Mouse (Mus musculus) gastrocnemius, adult 18-20 months (tissue): ENCODE measurements around the gene Zcrb1. TPM values are rescaled to one million over a fixed set of nuclear protein-coding genes. Genes with fewer than 3 reads are reported as not detected.
"Not testable (repeated sequence)": the region's sequence is repeated elsewhere in the genome, so short reads cannot be mapped to it uniquely, and the experiment has no call there.

Source experiments
- DNase-seq: peaks from one replicate; pipeline ENCODE4 v3.0.0; 2021; ENCODE audit warnings: low spot score
- total RNA-seq, 2 experiments: library from RNA; stranded (reverse); gene quantifications; 2 replicates each; pipeline ENCODE4 v1.2.3; 2021

The Zcrb1 gene
- total RNA-seq, 2 experiments from 2014 or later: 138 to 149 TPM

DNA sequence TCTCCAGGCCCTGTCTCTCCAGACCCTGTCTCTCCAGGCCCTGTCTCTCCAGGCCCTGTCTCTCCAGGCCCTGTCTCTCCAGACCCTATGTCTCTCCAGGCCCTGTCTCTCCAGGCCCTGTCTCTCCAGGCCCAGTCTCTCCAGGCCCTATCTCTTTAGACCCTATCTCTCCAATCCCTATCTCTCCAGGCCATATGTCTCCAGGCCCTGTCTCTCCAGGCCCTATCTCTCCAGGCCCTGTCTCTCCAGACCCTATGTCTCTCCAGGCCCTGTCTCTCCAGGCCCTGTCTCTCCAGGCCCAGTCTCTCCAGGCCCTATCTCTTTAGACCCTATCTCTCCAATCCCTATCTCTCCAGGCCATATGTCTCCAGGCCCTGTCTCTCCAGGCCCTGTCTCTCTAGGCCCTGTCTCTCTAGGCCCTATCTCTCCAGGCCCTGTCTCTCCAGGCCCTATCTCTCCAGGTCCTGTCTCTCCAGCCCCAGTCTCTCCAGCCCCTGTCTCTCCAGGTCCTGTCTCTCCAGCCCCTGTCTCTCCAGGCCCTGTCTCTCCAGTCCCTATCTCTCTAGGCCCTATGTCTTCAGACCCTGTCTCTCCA is 25.5 kb downstream of the Zcrb1 start:
- not testable (repeated sequence) for DNase-seq

DNA sequence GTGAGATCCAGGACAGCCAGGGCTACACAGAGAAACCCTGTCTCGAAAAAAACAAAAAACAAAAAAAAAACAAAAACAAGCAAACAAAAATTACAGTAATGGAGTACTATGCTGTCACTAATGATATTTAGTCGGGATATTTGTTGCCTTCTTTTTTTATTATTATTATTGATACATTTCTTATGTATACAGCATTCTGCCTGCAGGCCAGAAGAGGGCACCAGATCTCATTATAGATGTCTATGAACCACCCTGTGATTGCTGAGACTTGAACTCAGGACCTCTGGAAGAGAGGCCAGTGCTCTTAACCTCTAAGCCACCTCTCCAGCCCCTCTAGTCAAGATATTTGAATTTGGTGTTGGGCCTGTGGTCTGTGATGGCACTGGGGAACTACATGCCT is 26.3 kb downstream of the Zcrb1 start:
- DNase-seq: no peak

DNA sequence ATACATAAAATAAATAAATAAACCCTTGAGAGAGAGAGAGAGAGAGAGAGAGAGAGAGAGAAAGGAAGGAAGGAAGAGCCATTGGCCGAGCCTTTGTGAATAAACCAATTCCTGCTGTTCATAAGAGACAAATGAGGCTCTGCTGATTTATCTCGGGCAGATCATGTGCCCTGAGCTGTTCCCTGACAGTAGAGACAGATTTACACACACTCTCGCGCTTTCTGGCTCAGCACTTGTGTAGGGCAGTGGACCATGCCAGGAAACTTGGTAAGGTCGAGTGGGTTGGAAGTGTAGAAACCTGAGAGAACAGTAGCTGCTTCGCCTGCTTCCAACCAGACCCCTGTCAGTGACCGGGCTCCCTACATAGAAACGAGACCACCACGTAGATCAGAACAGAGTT is 29.6 kb downstream of the Zcrb1 start:
- DNase-seq: no peak

DNA sequence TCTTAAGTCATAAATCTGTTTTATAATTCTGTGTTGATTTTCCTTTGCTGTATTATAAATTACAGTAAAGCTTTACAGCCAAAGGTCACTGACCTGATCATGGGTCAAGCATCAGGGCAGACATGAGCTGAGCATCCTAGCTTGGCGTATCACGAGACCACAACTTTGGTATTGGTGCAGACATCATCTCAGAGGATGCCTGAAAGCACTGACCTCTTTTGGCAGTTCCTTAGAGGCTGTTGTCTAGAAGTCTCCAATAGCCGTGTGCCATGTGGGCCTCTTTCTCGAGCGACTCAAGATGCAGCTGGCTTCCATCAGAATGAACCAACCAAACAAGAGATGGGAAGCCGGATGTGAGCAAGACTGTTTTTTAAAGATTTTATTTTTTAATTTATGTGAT is 32.6 kb downstream of the Zcrb1 start:
- no peak for DNase-seq

DNA sequence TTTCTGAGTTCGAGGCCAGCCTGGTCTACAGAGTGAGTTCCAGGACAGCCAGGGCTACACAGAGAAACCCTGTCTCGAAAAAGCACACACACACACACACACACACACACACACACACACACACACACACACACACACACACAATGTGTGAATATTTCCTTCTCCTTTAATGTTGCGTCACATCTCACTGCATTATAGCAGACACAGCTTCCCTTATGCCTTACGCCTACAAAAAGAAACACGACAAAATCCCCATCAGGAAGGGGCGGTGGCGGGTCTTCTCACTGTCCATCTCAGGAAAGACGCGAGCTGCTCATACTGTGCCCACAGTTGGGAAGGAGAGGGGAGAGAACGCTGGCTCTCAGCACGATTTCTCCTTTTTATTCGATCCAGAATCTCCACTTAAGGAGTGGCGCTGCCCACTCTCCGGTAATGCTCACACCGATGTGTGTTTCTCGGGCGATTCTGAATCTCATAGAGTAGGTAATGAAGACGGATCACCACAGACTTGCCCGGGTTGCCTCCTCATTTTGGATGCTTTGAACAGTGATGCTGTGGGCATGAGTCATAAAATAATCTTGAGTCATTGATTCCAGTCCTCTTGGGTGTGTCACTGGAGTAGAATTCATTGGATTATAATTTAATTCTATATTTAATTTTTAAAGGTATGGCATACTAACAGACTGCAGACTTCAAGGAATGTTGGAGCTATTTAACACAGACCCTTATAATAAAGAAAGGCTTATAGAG is 39.6 kb downstream of the Zcrb1 start:
- no peak for DNase-seq

DNA sequence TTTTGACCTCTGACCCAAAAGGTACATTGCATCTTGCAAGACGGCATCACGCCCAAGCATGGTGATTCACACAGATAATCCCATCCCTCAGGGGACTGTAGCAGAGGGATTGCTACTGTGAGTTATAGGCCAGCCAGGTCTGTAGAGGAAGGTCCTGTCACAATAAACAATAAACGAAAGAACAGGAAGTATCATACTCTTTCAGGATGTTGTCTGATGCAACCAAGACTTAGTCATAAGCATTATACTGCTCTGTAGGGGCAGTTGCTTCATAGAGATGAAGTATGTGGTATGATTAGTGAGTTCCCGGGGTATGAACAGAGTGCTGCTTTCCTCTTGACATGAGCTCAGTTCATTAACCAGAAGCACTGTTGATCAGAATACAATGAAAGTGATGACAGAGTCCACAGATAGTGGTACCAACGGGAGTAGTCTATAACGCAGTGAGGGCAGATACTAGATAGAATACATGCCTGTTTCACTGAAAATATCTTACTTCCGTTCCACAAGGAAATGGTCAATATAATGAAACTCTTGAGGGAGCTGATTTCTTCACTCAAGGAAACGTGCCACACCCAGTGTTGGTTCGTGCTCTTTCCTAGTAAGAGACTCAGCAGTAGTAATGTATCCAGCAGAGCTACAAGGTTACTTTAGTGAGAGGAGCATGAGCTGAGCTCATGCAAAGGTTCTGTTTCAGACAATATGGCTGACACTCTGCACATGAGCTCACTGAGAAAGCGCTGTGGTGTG is 57.3 kb downstream of the Zcrb1 start:
- no peak for DNase-seq

DNA sequence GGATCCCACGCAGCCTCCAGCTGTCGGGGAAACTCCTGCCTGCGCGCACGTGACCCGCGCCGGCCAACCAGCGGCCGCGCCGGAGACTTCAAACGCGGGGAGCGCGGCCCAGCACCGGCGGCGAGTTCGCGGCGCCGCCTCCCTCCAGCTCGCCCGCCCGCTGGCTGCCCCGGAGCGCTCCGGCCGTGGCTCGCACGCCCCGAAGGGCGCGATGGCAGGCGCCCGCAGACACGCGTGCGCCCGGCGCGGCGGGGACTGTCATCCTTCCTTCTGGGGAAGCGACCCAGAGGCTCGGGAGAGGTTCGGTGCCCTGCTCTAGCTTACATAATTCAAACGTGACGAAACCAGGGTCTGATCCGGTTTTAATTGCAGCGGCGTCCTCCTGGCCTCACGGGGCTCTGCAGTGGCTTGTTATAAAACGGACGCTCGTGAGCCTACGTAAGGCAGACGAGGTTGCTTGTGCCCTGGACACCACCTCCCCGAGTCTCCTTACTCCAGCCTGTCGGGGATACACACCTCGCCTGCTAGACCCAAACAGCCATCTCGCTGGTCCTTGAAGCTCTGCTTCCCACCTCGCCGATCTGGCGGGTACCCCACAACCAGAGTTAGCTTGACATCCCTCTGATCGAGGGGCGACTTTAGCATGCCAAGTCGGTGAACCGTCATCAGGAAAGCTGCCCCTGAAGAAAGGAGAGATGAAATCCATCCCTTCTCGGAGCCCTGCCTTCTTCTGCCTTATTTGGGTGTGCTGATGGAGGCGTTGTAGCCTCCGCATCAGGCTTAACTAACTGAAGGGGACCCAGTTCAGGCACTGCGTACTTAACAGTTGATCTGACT is 61.0 kb downstream of the Zcrb1 start, which contains the start of gene Yaf2:
TSS of gene Yaf2 (minus strand) at position 11 of the 837 bp plus-strand sequence.
- DNase-seq: peak; percentile 78

DNA sequence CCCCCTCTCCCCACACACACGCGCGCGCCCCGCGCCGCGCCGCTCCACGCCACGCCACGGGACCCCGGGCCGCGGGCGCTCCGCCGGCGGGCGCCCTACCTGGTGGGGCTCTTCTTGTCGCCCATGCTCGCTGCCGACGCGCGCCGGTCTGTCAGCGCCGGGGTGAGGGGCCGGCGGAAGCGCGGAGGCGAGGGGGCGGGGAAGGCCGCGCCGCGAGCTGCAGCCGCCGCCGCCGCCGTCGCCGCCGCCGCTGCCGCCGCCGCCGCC is 61.5 kb downstream of the Zcrb1 start:
- DNase-seq: no peak

Other genes with a start within 250 kb of the Zcrb1 start
- gene Gxylt1, start 123.2 kb downstream of the Zcrb1 start, total RNA-seq: 1 to 10 TPM; 5.9 to 7.2 TPM
- gene Yaf2, start 61.4 kb downstream of the Zcrb1 start, total RNA-seq: 10 to 100 TPM; 21.0 to 24.2 TPM
- gene Pphln1, start within 50 bp of the Zcrb1 start, total RNA-seq: 10 to 100 TPM; 12.2 to 12.4 TPM
- 1 to 10 TPM; 2.9 to 3.0 TPM for gene Prickle1, start 197.6 kb upstream of the Zcrb1 start, total RNA-seq